Mouse (Mus musculus) embryonic fibroblast, embryonic 13.5 days (primary cell): ENCODE data around the gene Fam71f1.

ENCODE experiments used
- CTCF ChIP-seq: IDR thresholded peaks from 2 replicates; pipeline ENCODE4 v1.5.1; 2011; ENCODE audit warnings: mild to moderate bottlenecking, control low read depth, low read length, moderate library complexity, borderline replicate concordance; ENCODE audit not compliant: insufficient read depth
- POLR2A ChIP-seq: IDR thresholded peaks from 2 replicates; pipeline ENCODE4 v1.6.1; 2011; ENCODE audit warnings: low read depth, mild to moderate bottlenecking, control low read depth, low read length, moderate library complexity

DNA sequence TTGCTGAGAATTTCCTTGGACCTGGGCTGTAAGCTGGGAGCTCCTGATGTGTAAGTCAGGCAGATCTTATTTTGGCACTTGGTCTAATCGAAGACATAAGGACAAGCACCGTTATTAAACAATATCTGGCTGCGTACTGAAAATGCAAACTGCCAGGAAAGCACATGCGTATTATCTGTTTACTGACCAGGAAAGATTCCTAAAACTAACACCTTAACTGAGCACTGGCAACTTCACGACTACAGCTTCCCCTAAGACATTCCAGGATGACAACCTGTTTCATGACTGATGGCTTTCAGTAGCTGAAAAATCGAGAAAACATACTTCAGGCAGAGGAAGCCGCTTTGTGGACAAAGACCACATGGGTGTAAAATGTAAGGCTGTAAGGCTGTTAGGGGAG, 28.2 kb downstream of the Fam71f1 start:
- no peak for TF ChIP-seq POLR2A
- TF ChIP-seq CTCF: no peak
